Mouse (Mus musculus): Measurements from ENCODE around the gene Pgc.

DNA sequence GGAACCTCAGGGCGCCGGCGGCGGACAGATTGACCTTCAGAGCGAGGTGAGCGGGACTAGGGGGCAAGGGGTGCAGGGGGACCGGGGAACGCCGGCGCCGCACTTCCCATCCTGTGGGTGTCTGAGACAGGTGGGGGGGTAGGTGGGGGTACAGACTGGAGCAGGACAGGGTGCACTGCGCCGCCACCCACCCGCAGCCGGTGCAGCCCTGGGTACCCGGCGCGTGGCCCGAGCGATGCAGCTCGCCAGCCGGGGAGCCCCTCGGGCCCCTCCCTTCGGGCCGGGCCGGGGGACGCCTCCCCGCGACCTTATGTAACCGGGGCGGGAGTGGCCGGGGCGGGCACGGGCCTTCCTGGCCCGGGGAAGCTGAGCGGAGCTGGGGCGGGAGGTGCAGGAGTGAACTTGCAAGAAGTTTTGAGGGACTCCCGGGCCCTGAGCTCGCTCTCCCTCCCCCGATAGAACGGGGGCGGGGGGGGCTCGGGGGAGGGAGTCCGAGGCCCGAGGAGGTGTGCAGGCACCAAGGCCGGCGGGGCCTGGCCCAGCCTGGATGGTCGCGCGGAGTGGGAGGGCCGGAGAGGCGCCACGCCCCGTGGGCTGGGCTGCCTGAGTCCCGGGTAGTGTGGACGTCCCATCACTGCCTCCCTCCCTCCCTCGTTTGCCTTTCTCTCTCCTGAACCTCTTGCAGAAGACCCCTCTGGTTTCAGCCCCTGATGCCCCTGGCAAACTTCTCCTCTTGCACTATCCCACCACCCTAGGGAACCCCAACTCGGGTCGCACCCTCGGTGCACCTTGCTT is 10.8 kb downstream of the Pgc start:
- TF ChIP-seq POLR2A (IDR thresholded peaks at IDR 0.05; ENCODE audit: control insufficient read depth, extremely low read depth, insufficient read depth, low read length, poor library complexity) (no peak), CTCF (IDR thresholded peaks at IDR 0.05; ENCODE audit: borderline replicate concordance, control insufficient read depth, extremely low read depth, insufficient read depth, low read length, poor library complexity) (no peak)

Data from thymus, adult 2 months (tissue).